ENCODE assay signal across 8 mouse cellular contexts in genomic region chr1:193751819-193752251, GRCm38 (mm10).
A peak's percentile ranks its signal among the peaks of the same experiment; 100 is the strongest.
DNase-seq lines count a peak whose midpoint lies in the region; ATAC-seq and TF ChIP-seq lines count a peak whose summit lies in the region.

No protein-coding gene starts in this region.

- peak; percentile 72; the same call in 1 of the 2 replicates for ATAC-seq in midbrain, embryonic 16.5 days

- H3K4me3 ChIP-seq in left cerebral cortex, adult 2 months: no peak overlapping the region
- H3K4me3 ChIP-seq in midbrain, embryonic 16.5 days (ENCODE audit: low read depth, low read length): no peak overlapping the region

- H3K27ac ChIP-seq in left cerebral cortex, adult 2 months: no peak overlapping the region; the same call in none of the 2 replicates
- H3K27ac ChIP-seq in midbrain, embryonic 16.5 days (ENCODE audit: low read length): no peak overlapping the region

- H3K4me2 ChIP-seq in midbrain, embryonic 16.5 days (ENCODE audit: low read length): no peak overlapping the region

- peaks cover 2% of the 10 kb centered on the region; the same call in 1 of the 2 replicates for H3K4me1 ChIP-seq in midbrain, embryonic 16.5 days (ENCODE audit: control insufficient read depth, insufficient read depth, low read length)

- WGBS in midbrain, embryonic 16.5 days: 26% methylated on average over 4 of the region's 4 CpGs

- peak; percentile 15 for DNase-seq in embryo, embryonic 10 days (ENCODE audit: low spot score)
- DNase-seq in embryo, embryonic 10.5 days (ENCODE audit: low spot score): no peak
- DNase-seq in left cerebral cortex, adult 9 months (ENCODE audit: low spot score in 2 of 2): peak; percentile 45 to 56
- no peak for DNase-seq in left cerebral cortex, adult 2 months (ENCODE audit: extremely low spot score in 1 of 2, low spot score in 2 of 2)
- peak; percentile 24 to 72 for DNase-seq in cerebellum, postnatal 14 days
- no peak for DNase-seq in spleen, postnatal 36 days (ENCODE audit: low spot score in 2 of 2)
- DNase-seq in c-Kit-positive CD71-positive TER-119-positive erythroid progenitor cells, embryonic 14.5 days (ENCODE audit: low spot score): no peak

- no peaks in the 10 kb centered on the region for H3K27me3 ChIP-seq in midbrain, embryonic 16.5 days (ENCODE audit: control insufficient read depth, insufficient read depth, low read depth, low read length)

- TF ChIP-seq CTCF in left cerebral cortex, adult 2 months (IDR thresholded peaks at IDR 0.05): no peak

- intact Hi-C loops in left cerebral cortex, adult 2 months (cut with DNase I): no loop called here

- no peaks in the 10 kb centered on the region for H3K9me3 ChIP-seq in midbrain, embryonic 16.5 days (replicated peaks; ENCODE audit: control insufficient read depth, low read length, poor library complexity, severe bottlenecking)

- no peak overlapping the region for H3K9ac ChIP-seq in midbrain, embryonic 16.5 days (ENCODE audit: low read depth, low read length)

- H3K36me3 ChIP-seq in midbrain, embryonic 16.5 days (ENCODE audit: control insufficient read depth, insufficient read depth, low read length): no peaks in the 10 kb centered on the region

Comparison
In these comparisons a context has a peak if more than half of its experiments do, and no peak if none do; other contexts are left out.
1. DNase-seq: peak in embryo, embryonic 10 days (single experiment), left cerebral cortex, adult 9 months (2 of 2) and cerebellum, postnatal 14 days (2 of 2); none in embryo, embryonic 10.5 days (single experiment), left cerebral cortex, adult 2 months (0 of 2), spleen, postnatal 36 days (0 of 2) and c-Kit-positive CD71-positive TER-119-positive erythroid progenitor cells, embryonic 14.5 days (single experiment).